Comparison of ENCODE assay signal across 8 mouse cellular contexts in genomic region chr2:122147508-122148241, GRCm38 (mm10). TPM values are rescaled to one million over a fixed set of nuclear protein-coding genes. Genes with fewer than 3 reads are reported as not detected.
DNase-seq lines count a peak whose midpoint lies in the region; ATAC-seq and TF ChIP-seq lines count a peak whose summit lies in the region.

B2m (plus strand) TSS chr2:122147686.

- H3K9me3 ChIP-seq in ES-E14 (ENCODE audit: control insufficient read depth, insufficient read depth, low read depth, low read length): no peaks in the 10 kb centered on the region; the same call in 1 of the 2 replicates
- H3K9me3 ChIP-seq in forebrain, embryonic 15.5 days: no peaks in the 10 kb centered on the region

- no peak within 1 kb of the TSS for H3K27ac ChIP-seq in ES-E14 (ENCODE audit: insufficient read depth, low read depth, low read length, poor library complexity, severe bottlenecking)
- no peak within 1 kb of the TSS; the same call in 1 of the 2 replicates for H3K27ac ChIP-seq in forebrain, embryonic 15.5 days (replicated peaks)

- peak; percentile 100 for TF ChIP-seq POLR2A in lung, adult 2 months (IDR thresholded peaks at IDR 0.05; ENCODE audit: borderline replicate concordance, extremely low read depth, low read depth, low read length)

- TF ChIP-seq CTCF in lung, adult 2 months (IDR thresholded peaks at IDR 0.05; ENCODE audit: insufficient read depth, low read length): no peak

- peak; percentile 99 for ATAC-seq in forebrain, embryonic 15.5 days (replicated peaks)
- peak; percentile 90 for ATAC-seq in neutrophil, adult 5-6 weeks (ENCODE audit: extremely low read depth, insufficient number of reproducible peaks, low FRiP score, poor library complexity, severe bottlenecking)

- H3K4me1 ChIP-seq in ES-E14 (ENCODE audit: control insufficient read depth in 2 of 2, insufficient read depth in 2 of 2, low read length in 2 of 2, poor library complexity in 1 of 2): 0 out of 4 replicates have a peak, but pooled peaks cover 0 to 2% of the 10 kb centered on the region in 2 experiments
- no peaks in the 10 kb centered on the region; the same call in 1 of the 2 replicates for H3K4me1 ChIP-seq in forebrain, embryonic 15.5 days
- H3K4me1 ChIP-seq in lung, adult 2 months (ENCODE audit: control insufficient read depth, insufficient read depth, low read length): peaks cover 10% of the 10 kb centered on the region

- in situ Hi-C loops in ES-E14 (cut with MboI; ENCODE audit: low sequenced_read_pairs in 2 of 2, unreplicated experiment in 2 of 2): no loop called here

- peak within 1 kb of the TSS; percentile 69 for H3K9ac ChIP-seq in ES-E14 (ENCODE audit: insufficient read depth, low read depth, low read length, poor library complexity, severe bottlenecking)
- H3K9ac ChIP-seq in forebrain, embryonic 15.5 days (replicated peaks): peak within 1 kb of the TSS; percentile 72

- under 1% methylated on average over 40 of the region's 40 CpGs for WGBS in forebrain, embryonic 15.5 days
- under 1% methylated on average over 40 of the region's 40 CpGs for WGBS in lung, adult 2 months

- intact Hi-C loops in heart, postnatal 25 days (cut with DNase I): loop anchor here (1.0 kb wide), 1 partner anchor 30 kb away; no protein-coding TSS in a partner anchor

- H3K4me2 ChIP-seq in forebrain, embryonic 15.5 days (replicated peaks): peak within 1 kb of the TSS; percentile 88

- no peaks in the 10 kb centered on the region for H3K36me3 ChIP-seq in ES-E14 (ENCODE audit: control insufficient read depth, insufficient read depth, low read length, poor library complexity, severe bottlenecking)
- H3K36me3 ChIP-seq in forebrain, embryonic 15.5 days: no peaks in the 10 kb centered on the region

- peak within 1 kb of the TSS; percentile 53 to 66 for H3K4me3 ChIP-seq in ES-E14 (ENCODE audit: insufficient read depth in 1 of 2, low read depth in 1 of 2, low read length in 2 of 2, poor library complexity in 1 of 2, severe bottlenecking in 1 of 2)
- H3K4me3 ChIP-seq in forebrain, embryonic 15.5 days: peak within 1 kb of the TSS; percentile 70
- peak within 1 kb of the TSS; percentile 81 for H3K4me3 ChIP-seq in lung, adult 2 months (replicated peaks; ENCODE audit: extremely low read depth, low read depth, low read length)

- peak; percentile 86 for DNase-seq in ES-E14 (ENCODE audit: low read depth, low spot score)
- DNase-seq in cerebellum, adult 11-12 months: peak; percentile 85
- peak; percentile 93 for DNase-seq in heart, postnatal 25 days (ENCODE audit: low spot score)
- peak; percentile 82 to 97 for DNase-seq in layer of hippocampus, adult 18-20 months (ENCODE audit: low spot score in 2 of 2)
- DNase-seq in lung, adult 2 months: peak; percentile 95
- DNase-seq in thymus, adult 18-20 months: peak; percentile 83 to 90

- no peaks in the 10 kb centered on the region for H3K27me3 ChIP-seq in forebrain, embryonic 15.5 days

TF ChIP-seq in ES-E14, 5 proteins besides CTCF, POLR2A, EP300 and RAD21:
- TF ChIP-seq MAFK (IDR thresholded peaks at IDR 0.05; ENCODE audit: insufficient read depth, low read depth, low read length): no peak
- TF ChIP-seq ZNF384 (IDR thresholded peaks at IDR 0.05; ENCODE audit: low read depth, low read length): no peak
- TF ChIP-seq CHD2 (IDR thresholded peaks at IDR 0.05; ENCODE audit: low read depth, low read length): peak; percentile 93
- no peak for TF ChIP-seq ZC3H11A (IDR thresholded peaks at IDR 0.05; ENCODE audit: borderline replicate concordance, low read depth, low read length)
- TF ChIP-seq HCFC1 (IDR thresholded peaks at IDR 0.05; ENCODE audit: borderline replicate concordance, insufficient read depth, low read length): no peak

RNA-seq across cellular contexts. Expression of gene B2m, which starts in this region (rescaled TPM):
- total RNA-seq in ES-E14 (2012; rRNA removed): 38.4 and 73.8 TPM in 2 replicates
- 67.0 and 71.9 TPM in 2 replicates for polyA plus RNA-seq in forebrain, embryonic 15.5 days (2015; fragmentation: Nextera tagmentation; extraction: Ambion mirVana)
- 100 to 1,000 TPM; 132 to 152 TPM for total RNA-seq in heart, postnatal 25 days (2021)
- 100 to 1,000 TPM; 114 to 128 TPM for total RNA-seq in layer of hippocampus, adult 18-20 months (2021)
- polyA plus RNA-seq in lung, adult 2 months (2012; rRNA removed): 1,104 and 1,411 TPM in 2 replicates
- total RNA-seq in neutrophil, adult 5-6 weeks (2017): 2,529 and 2,921 TPM in 2 replicates

Comparison
In these comparisons a context has a peak if more than half of its experiments do, and no peak if none do; other contexts are left out.
1. RNA of gene B2m (total RNA-seq): 2,529 to 2,921 TPM in neutrophil, adult 5-6 weeks; 132 to 152 TPM in heart, postnatal 25 days, 114 to 128 TPM in layer of hippocampus, adult 18-20 months and 38.4 to 73.8 TPM in ES-E14; every median in the first group is over 10 times any median in the second.
2. RNA of gene B2m (polyA plus RNA-seq): 1,104 to 1,411 TPM in lung, adult 2 months; 67.0 to 71.9 TPM in forebrain, embryonic 15.5 days; every median in the first group is over 10 times any median in the second.
3. Peak in every context shown above with its lines, with median percentiles within 50 percentile points of each other: DNase-seq and H3K4me3 ChIP-seq.